Mouse (Mus musculus): ENCODE results near the gene Cnnm4.

GRCm38 (mm10) chr1:36523332-36524013, 52.1 kb downstream of the Cnnm4 start:
- no peak for TF ChIP-seq EP300 (IDR thresholded peaks at IDR 0.05)
- no peak for TF ChIP-seq CTCF (IDR thresholded peaks at IDR 0.05)

Data from lung, postnatal 0 days (tissue).